18 mouse cellular contexts compared by ENCODE assay signal in the genomic region with DNA sequence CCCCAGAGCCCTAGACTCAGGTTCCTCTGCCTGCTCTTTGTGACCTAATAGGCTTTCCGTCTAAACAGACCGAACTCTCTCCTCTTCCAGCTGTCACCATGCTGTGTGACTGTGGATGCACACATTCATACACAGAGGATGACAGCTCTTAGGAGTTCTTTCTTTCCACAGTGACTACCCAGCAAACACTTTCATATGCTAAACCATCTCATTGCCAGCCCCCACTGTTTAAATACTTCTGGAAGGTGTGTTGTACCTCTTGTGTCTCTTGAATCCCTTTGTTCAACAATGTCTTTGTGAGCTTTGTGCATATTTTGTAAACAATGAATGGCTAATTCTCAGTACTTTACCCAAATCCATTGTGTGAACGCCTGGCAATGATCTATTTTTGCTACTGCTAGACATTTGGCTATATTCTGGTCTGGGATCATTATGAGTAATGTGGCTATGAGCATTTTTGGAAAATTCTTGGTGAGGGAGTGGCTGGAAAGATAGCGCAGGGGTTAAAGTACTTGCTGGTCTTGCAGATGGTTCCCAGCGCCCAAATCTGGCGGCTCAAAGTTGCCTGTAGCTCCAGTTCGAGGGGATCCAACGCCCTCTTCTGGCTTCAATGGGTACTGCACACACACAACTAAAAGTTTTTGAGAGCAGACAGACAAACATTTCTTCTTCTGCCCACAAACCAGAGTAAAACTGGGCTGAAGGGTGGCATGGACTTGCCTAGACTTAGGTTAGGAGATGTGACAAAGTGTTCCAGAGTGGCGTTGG. TPM values are rescaled to one million over a fixed set of nuclear protein-coding genes. Genes with fewer than 3 reads are reported as not detected.
A peak's percentile ranks its signal among the peaks of the same experiment; 100 is the strongest.
DNase-seq lines count a peak whose midpoint lies in the region; ATAC-seq and TF ChIP-seq lines count a peak whose summit lies in the region.
"Had no signal": no experiment of that assay in that cellular context is flagged by ENCODE, and none has a peak within 500 bp of the region (broad histone marks: within the 10 kb centered on the region; RNA-seq: fewer than 3 reads in every experiment).

No protein-coding gene starts in this region.

- 62% methylated on average over 9 of the region's 9 CpGs for WGBS in liver, postnatal 0 days (ENCODE audit: insufficient replicate concordance)
- WGBS in forebrain, embryonic 11.5 days = 67% methylated on average over 9 of the region's 9 CpGs

- H3K4me1 ChIP-seq in liver, postnatal 0 days (ENCODE audit: insufficient read depth) = peaks cover 3% of the 10 kb centered on the region
- peaks cover 1% of the 10 kb centered on the region for H3K4me1 ChIP-seq in ES-Bruce4 (ENCODE audit: control insufficient read depth, insufficient read depth, low read length)
- H3K4me1 ChIP-seq in forebrain, embryonic 11.5 days (replicated peaks; ENCODE audit: control insufficient read depth, insufficient read depth, low read length) = peaks cover 15% of the 10 kb centered on the region; the same call in 1 of the 2 replicates

- H3K4me3 ChIP-seq in gastrocnemius, adult 2 months = no peak overlapping the region
- H3K4me3 ChIP-seq in liver, postnatal 0 days (ENCODE audit: low read depth, low read length) = no peak overlapping the region
- H3K4me3 ChIP-seq in ES-Bruce4 (ENCODE audit: low read depth, low read length) = no peak overlapping the region
- H3K4me3 ChIP-seq in forebrain, embryonic 11.5 days (ENCODE audit: low read depth, low read length) = no peak overlapping the region
- H3K4me3 ChIP-seq: forebrain, embryonic 13.5 days; hindbrain, embryonic 10.5 days; kidney, embryonic 15.5 days; liver, embryonic 15.5 days; neural tube, embryonic 13.5 days had no signal

- TF ChIP-seq POLR2A in ES-Bruce4 (IDR thresholded peaks at IDR 0.05; ENCODE audit: insufficient read depth, low read length) = no peak

- no peak overlapping the region for H3K27ac ChIP-seq in gastrocnemius, adult 2 months
- no peak overlapping the region for H3K27ac ChIP-seq in liver, postnatal 0 days (ENCODE audit: low read depth)
- no peak overlapping the region for H3K27ac ChIP-seq in ES-Bruce4 (ENCODE audit: insufficient read depth, low read length)
- H3K27ac ChIP-seq in forebrain, embryonic 11.5 days (ENCODE audit: low read depth, low read length) = no peak overlapping the region
- H3K27ac ChIP-seq: forebrain, embryonic 13.5 days; kidney, embryonic 15.5 days; liver, embryonic 15.5 days; neural tube, embryonic 13.5 days had no signal

- intact Hi-C loops in gastrocnemius, adult 2 months (cut with DNase I) = no loop called here

- no peak overlapping the region for H3K9ac ChIP-seq in liver, postnatal 0 days (replicated peaks)
- H3K9ac ChIP-seq in ES-Bruce4 (ENCODE audit: low read depth, poor library complexity, severe bottlenecking) = no peak overlapping the region
- H3K9ac ChIP-seq in forebrain, embryonic 11.5 days (ENCODE audit: low read length) = no peak overlapping the region
- H3K9ac ChIP-seq: forebrain, embryonic 13.5 days; kidney, embryonic 15.5 days; liver, embryonic 15.5 days; neural tube, embryonic 13.5 days had no signal

- no peak for DNase-seq in gastrocnemius, adult 2 months
- DNase-seq in gastrocnemius, postnatal 4 days (ENCODE audit: low spot score in 2 of 2) = no peak
- no peak for DNase-seq in liver, postnatal 0 days
- no peak for DNase-seq in liver
- peak; percentile 93 for DNase-seq in ZHBTc4 (ENCODE audit: low read depth, low spot score)
- no peak for DNase-seq in forebrain, embryonic 11.5 days (ENCODE audit: low spot score)
- DNase-seq in Muller cell, postnatal 12 days (ENCODE audit: inconsistent ontology term) = no peak
- DNase-seq: heart, adult 18-20 months; lung, postnatal 4 days; right cerebral cortex, postnatal 4 days had no signal

- H3K9me3 ChIP-seq in liver, postnatal 0 days (ENCODE audit: low read length) = no peaks in the 10 kb centered on the region
- no peaks in the 10 kb centered on the region for H3K9me3 ChIP-seq in ES-Bruce4 (replicated peaks; ENCODE audit: control insufficient read depth, insufficient read depth, low read length, poor library complexity, severe bottlenecking)
- no peaks in the 10 kb centered on the region for H3K9me3 ChIP-seq in forebrain, embryonic 11.5 days (ENCODE audit: control insufficient read depth, low read length)
- H3K9me3 ChIP-seq: forebrain, embryonic 13.5 days; hindbrain, embryonic 10.5 days; kidney, embryonic 15.5 days; liver, embryonic 15.5 days; neural tube, embryonic 13.5 days had no signal

- H3K4me2 ChIP-seq in liver, postnatal 0 days (ENCODE audit: low read depth, low read length) = no peak overlapping the region
- no peak overlapping the region for H3K4me2 ChIP-seq in forebrain, embryonic 11.5 days (ENCODE audit: low read depth, low read length, severe bottlenecking)
- H3K4me2 ChIP-seq: forebrain, embryonic 13.5 days; kidney, embryonic 15.5 days; liver, embryonic 15.5 days; midbrain, embryonic 11.5 days; neural tube, embryonic 13.5 days had no signal

- no peak for ATAC-seq in liver, postnatal 0 days
- no peak for ATAC-seq in forebrain, embryonic 11.5 days (replicated peaks; ENCODE audit: low FRiP score)
- ATAC-seq: forebrain, embryonic 13.5 days; inflammation-experienced regulatory T-cells, adult 6 months had no signal

- TF ChIP-seq EP300 in liver, postnatal 0 days (IDR thresholded peaks at IDR 0.05; ENCODE audit: low read depth) = no peak
- no peak for TF ChIP-seq EP300 in ES-Bruce4 (IDR thresholded peaks at IDR 0.05; ENCODE audit: insufficient read depth, low read depth, low read length)

- peaks cover 26% of the 10 kb centered on the region for H3K27me3 ChIP-seq in liver, postnatal 0 days (ENCODE audit: insufficient read depth, low read length)
- H3K27me3 ChIP-seq in ES-Bruce4 (ENCODE audit: control insufficient read depth, insufficient read depth, low read length, poor library complexity, severe bottlenecking) = no peaks in the 10 kb centered on the region
- H3K27me3 ChIP-seq in forebrain, embryonic 11.5 days (ENCODE audit: control insufficient read depth, insufficient read depth, low read length) = peaks cover 7% of the 10 kb centered on the region

- peak; percentile 22; the same call in 1 of the 2 replicates for TF ChIP-seq CTCF in gastrocnemius, adult 2 months (IDR thresholded peaks at IDR 0.05)
- TF ChIP-seq CTCF in liver, postnatal 0 days (IDR thresholded peaks at IDR 0.05; ENCODE audit: low read depth) = peak; percentile 33
- peak; percentile 42 for TF ChIP-seq CTCF in ES-Bruce4 (IDR thresholded peaks at IDR 0.05; ENCODE audit: low read depth, low read length)

- H3K36me3 ChIP-seq in liver, postnatal 0 days (replicated peaks; ENCODE audit: insufficient read depth, low read length) = no peaks in the 10 kb centered on the region
- H3K36me3 ChIP-seq in ES-Bruce4 (ENCODE audit: control insufficient read depth, insufficient read depth, low read length, poor library complexity, severe bottlenecking) = no peaks in the 10 kb centered on the region
- H3K36me3 ChIP-seq in forebrain, embryonic 11.5 days (ENCODE audit: control insufficient read depth, insufficient read depth, low read length) = no peaks in the 10 kb centered on the region
- H3K36me3 ChIP-seq: hindbrain, embryonic 10.5 days; kidney, embryonic 15.5 days; liver, embryonic 15.5 days; neural tube, embryonic 13.5 days had no signal

RNA-seq across cellular contexts. Expression of gene Slc12a5, which starts 2.9 kb away (rescaled TPM):
- under 1 TPM; 0.36 to 0.53 TPM for total RNA-seq in gastrocnemius, adult 2 months (2021)
- total RNA-seq in gastrocnemius, postnatal 4 days (2021) = under 1 TPM; 0.54 to 0.93 TPM
- 0.39 and 0.60 TPM in 2 replicates for polyA plus RNA-seq in liver, postnatal 0 days (2015; fragmentation: Nextera tagmentation; extraction: Ambion mirVana)
- 1.6 and 1.9 TPM in 2 replicates for polyA plus RNA-seq in ES-Bruce4 (2011; ENCODE audit: insufficient read depth, insufficient read length, low read depth, missing spikeins)
- polyA plus RNA-seq in forebrain, embryonic 11.5 days (2014; fragmentation: Nextera tagmentation; extraction: Ambion mirVana) = 1.6 and 2.6 TPM in 2 replicates

RNA-seq across cellular contexts. Expression of gene Mmp9, which starts 17.2 kb away (rescaled TPM):
- 1 to 10 TPM in 1 of 2 experiments, under 1 TPM in 1; 0.46 to 1.1 TPM for total RNA-seq in gastrocnemius, adult 2 months (2021)
- 1 to 10 TPM in 1 of 2 experiments, under 1 TPM in 1; 0.93 to 1.1 TPM for total RNA-seq in gastrocnemius, postnatal 4 days (2021)
- polyA plus RNA-seq in liver, postnatal 0 days (2015; fragmentation: Nextera tagmentation; extraction: Ambion mirVana) = 15.8 and 17.2 TPM in 2 replicates
- 5.8 and 6.2 TPM in 2 replicates for polyA plus RNA-seq in ES-Bruce4 (2011; ENCODE audit: insufficient read depth, insufficient read length, low read depth, missing spikeins)
- polyA plus RNA-seq in forebrain, embryonic 11.5 days (2014; fragmentation: Nextera tagmentation; extraction: Ambion mirVana) = 0.71 and 1.0 TPM in 2 replicates

RNA-seq across cellular contexts. Expression of gene Zfp335, which starts 46.2 kb away (rescaled TPM):
- total RNA-seq in gastrocnemius, adult 2 months (2021) = 10 to 100 TPM in 1 of 2 experiments, 1 to 10 TPM in 1; 9.7 to 10.5 TPM
- 10 to 100 TPM; 11.7 to 14.3 TPM for total RNA-seq in gastrocnemius, postnatal 4 days (2021)
- 2.1 and 2.5 TPM in 2 replicates for polyA plus RNA-seq in liver, postnatal 0 days (2015; fragmentation: Nextera tagmentation; extraction: Ambion mirVana)
- polyA plus RNA-seq in ES-Bruce4 (2011; ENCODE audit: insufficient read depth, insufficient read length, low read depth, missing spikeins) = 9.1 and 10.6 TPM in 2 replicates
- 18.0 TPM in 2 replicates for polyA plus RNA-seq in forebrain, embryonic 11.5 days (2014; fragmentation: Nextera tagmentation; extraction: Ambion mirVana)
